Mouse (Mus musculus): ENCODE results near the gene Aadacl2. TPM values are rescaled to one million over a fixed set of nuclear protein-coding genes. Genes with fewer than 3 reads are reported as not detected.

Aadacl2 gene
- polyA plus RNA-seq (2015; fragmentation: Nextera tagmentation; extraction: Ambion mirVana) = 11.4 TPM in 2 replicates

DNA sequence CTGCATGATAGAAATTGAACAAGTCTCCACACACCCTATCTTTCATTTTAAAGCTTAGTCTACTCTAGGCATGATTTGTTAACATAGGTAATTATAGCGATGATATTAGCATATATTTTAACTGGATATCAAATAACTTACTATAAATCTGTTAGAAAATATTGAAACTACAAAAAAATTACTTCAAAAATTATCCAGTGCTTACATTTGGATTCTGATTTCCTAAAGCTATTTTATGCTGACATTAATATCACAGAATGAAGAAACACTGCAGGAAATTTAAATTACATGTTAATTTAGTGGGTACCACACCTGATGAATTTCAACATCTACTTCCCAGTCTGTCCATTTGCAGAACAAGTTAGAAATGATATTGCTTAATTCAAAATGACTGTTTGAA is at the start of gene Aadacl2:
Gene Aadacl2 (plus strand): TSS at position 301 of the 400 bp plus-strand sequence.
- Histone ChIP-seq H3K4me3 (ENCODE audit: low read depth, low read length) (no peak within 1 kb of the TSS), H3K4me2 (replicated peaks; ENCODE audit: low read depth) (no peak within 1 kb of the TSS), H3K9me3 (ENCODE audit: control insufficient read depth, low read length) (no peaks in the 10 kb centered on the region), H3K9ac (ENCODE audit: low read length) (no peak within 1 kb of the TSS), H3K4me1 (replicated peaks; ENCODE audit: control insufficient read depth, insufficient read depth) (no peaks in the 10 kb centered on the region), H3K36me3 (ENCODE audit: control insufficient read depth, insufficient read depth, low read length) (no peaks in the 10 kb centered on the region), H3K27me3 (ENCODE audit: control insufficient read depth, insufficient read depth, low read length) (no peaks in the 10 kb centered on the region), H3K27ac (replicated peaks) (no peak within 1 kb of the TSS)
- DNase-seq (ENCODE audit: low spot score) (no peak), ATAC-seq (ENCODE audit: low FRiP score, low TSS enrichment) (no peak)
- no peak for TF ChIP-seq EP300 (optimal IDR thresholded peaks at IDR 0.05)
- TF ChIP-seq CTCF (IDR thresholded peaks at IDR 0.05; ENCODE audit: low read depth) = no peak
- WGBS = 58% methylated on average over 1 of the region's 1 CpGs

DNA sequence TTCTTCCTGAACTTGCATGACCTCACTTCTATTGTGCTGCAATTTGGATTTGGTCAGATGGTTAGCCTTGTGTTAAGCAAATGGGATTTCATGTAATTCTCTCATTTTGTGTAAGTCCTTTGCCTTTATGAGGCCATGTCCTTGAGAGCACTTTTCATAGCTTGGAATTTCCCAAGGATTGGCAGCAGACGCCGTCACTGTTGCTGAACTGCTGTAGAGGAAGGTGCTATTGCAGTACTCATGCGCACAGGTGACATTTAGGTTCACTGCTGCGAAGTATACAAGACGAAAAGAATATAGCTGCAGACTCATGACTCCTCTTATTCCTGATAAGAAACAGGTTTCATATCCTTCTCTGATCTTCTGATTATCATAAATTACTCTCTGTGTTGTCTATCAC is 35.7 kb upstream of the Aadacl2 start:
- H3K9me3 ChIP-seq (ENCODE audit: control insufficient read depth, low read length) = no peaks in the 10 kb centered on the region
- H3K4me2 ChIP-seq (replicated peaks; ENCODE audit: low read depth) = no peak overlapping the region
- H3K9ac ChIP-seq (ENCODE audit: low read length) = no peak overlapping the region
- no peaks in the 10 kb centered on the region for H3K27me3 ChIP-seq (ENCODE audit: control insufficient read depth, insufficient read depth, low read length)
- WGBS = 85% methylated on average over 5 of the region's 5 CpGs
- no peaks in the 10 kb centered on the region for H3K36me3 ChIP-seq (ENCODE audit: control insufficient read depth, insufficient read depth, low read length)
- no peak overlapping the region for H3K27ac ChIP-seq (replicated peaks)
- no peaks in the 10 kb centered on the region for H3K4me1 ChIP-seq (replicated peaks; ENCODE audit: control insufficient read depth, insufficient read depth)
- DNase-seq (ENCODE audit: low spot score) = no peak
- no peak for ATAC-seq (ENCODE audit: low FRiP score, low TSS enrichment)
- TF ChIP-seq CTCF (IDR thresholded peaks at IDR 0.05; ENCODE audit: low read depth) (no peak), EP300 (optimal IDR thresholded peaks at IDR 0.05) (no peak)
- no peak overlapping the region for H3K4me3 ChIP-seq (ENCODE audit: low read depth, low read length)

DNA sequence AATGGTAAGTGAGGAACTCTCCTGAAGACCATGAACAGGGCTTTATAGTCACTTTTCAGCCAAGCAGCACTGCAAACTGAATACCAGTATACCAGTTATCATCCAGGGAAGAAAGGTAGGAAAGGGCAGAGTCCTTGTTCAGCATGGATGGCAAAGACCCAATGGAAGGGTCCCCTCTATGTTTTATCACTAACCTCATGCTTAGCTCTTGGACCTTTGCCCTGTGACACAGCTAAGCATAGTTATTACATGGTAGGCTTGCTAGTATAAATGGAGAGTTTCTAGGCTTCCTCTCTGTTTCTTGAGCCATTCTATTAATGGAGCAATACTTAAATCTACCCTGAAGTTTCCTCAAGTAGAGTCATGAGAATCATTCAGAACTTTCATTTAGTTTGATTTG is 32.0 kb upstream of the Aadacl2 start:
- no peaks in the 10 kb centered on the region for H3K4me1 ChIP-seq (replicated peaks; ENCODE audit: control insufficient read depth, insufficient read depth)
- H3K9me3 ChIP-seq (ENCODE audit: control insufficient read depth, low read length) = no peaks in the 10 kb centered on the region
- H3K27ac ChIP-seq (replicated peaks) = no peak overlapping the region
- no peak overlapping the region for H3K4me2 ChIP-seq (replicated peaks; ENCODE audit: low read depth)
- ATAC-seq (ENCODE audit: low FRiP score, low TSS enrichment) (no peak), DNase-seq (ENCODE audit: low spot score) (no peak)
- H3K27me3 ChIP-seq (ENCODE audit: control insufficient read depth, insufficient read depth, low read length) = no peaks in the 10 kb centered on the region
- H3K4me3 ChIP-seq (ENCODE audit: low read depth, low read length) = no peak overlapping the region
- no peaks in the 10 kb centered on the region for H3K36me3 ChIP-seq (ENCODE audit: control insufficient read depth, insufficient read depth, low read length)
- no peak for TF ChIP-seq EP300 (optimal IDR thresholded peaks at IDR 0.05)
- no peak overlapping the region for H3K9ac ChIP-seq (ENCODE audit: low read length)

DNA sequence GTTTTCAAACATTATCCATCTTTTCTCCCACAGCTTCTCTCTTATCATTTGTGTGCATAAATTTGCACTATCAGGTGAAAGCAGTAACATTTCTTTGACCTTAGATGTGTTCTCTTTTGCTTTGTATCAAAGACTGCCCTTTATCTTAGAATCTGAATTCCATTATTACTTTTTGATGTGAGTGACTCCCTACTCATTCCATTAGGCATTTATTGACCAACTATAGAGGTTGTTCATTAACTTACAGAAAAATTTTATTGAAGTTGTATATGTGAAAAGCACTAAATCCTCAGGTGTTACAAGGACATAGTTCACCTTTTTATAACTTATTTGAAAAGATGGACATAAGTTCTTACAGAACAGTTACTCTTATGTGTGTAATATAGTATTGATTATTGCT is 2.9 kb upstream of the Aadacl2 start:
- DNase-seq (ENCODE audit: low spot score) = no peak
- Histone ChIP-seq H3K9me3 (ENCODE audit: control insufficient read depth, low read length) (no peaks in the 10 kb centered on the region), H3K9ac (ENCODE audit: low read length) (no peak overlapping the region), H3K4me2 (replicated peaks; ENCODE audit: low read depth) (no peak overlapping the region), H3K27me3 (ENCODE audit: control insufficient read depth, insufficient read depth, low read length) (no peaks in the 10 kb centered on the region), H3K27ac (replicated peaks) (no peak overlapping the region), H3K4me1 (replicated peaks; ENCODE audit: control insufficient read depth, insufficient read depth) (no peaks in the 10 kb centered on the region), H3K36me3 (ENCODE audit: control insufficient read depth, insufficient read depth, low read length) (no peaks in the 10 kb centered on the region), H3K4me3 (ENCODE audit: low read depth, low read length) (no peak overlapping the region)
- TF ChIP-seq CTCF (IDR thresholded peaks at IDR 0.05; ENCODE audit: low read depth) = no peak
- TF ChIP-seq EP300 (optimal IDR thresholded peaks at IDR 0.05) = no peak
- ATAC-seq (ENCODE audit: low FRiP score, low TSS enrichment) = no peak

DNA sequence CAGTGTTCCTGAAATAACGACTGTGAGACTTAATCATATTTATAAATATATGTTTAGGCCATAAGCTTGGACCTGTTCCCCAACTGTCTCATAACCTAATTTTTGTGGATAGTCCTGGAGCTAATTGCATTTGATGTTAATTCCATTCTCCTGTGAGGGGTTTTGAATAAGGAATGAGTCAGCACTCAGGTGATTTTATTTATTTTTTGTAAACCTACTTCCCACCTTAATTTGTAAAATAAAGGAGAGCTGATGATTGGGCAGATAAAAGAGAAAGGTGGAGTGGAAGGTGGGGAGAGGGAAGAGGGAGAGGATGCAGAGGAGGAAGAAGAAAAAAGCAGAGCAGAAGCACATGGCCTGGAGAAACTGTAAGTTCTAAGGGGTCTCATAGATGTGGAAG is 18.9 kb downstream of the Aadacl2 start, which contains the start of gene Aadac:
Gene Aadac (plus strand): TSS at position 301 of the 400 bp plus-strand sequence.
- DNase-seq (ENCODE audit: low spot score) = no peak
- Histone ChIP-seq H3K36me3 (ENCODE audit: control insufficient read depth, insufficient read depth, low read length) (no peaks in the 10 kb centered on the region), H3K27me3 (ENCODE audit: control insufficient read depth, insufficient read depth, low read length) (no peaks in the 10 kb centered on the region), H3K4me2 (replicated peaks; ENCODE audit: low read depth) (no peak within 1 kb of the TSS), H3K9ac (ENCODE audit: low read length) (no peak within 1 kb of the TSS), H3K4me3 (ENCODE audit: low read depth, low read length) (no peak within 1 kb of the TSS), H3K27ac (replicated peaks) (no peak within 1 kb of the TSS), H3K9me3 (ENCODE audit: control insufficient read depth, low read length) (no peaks in the 10 kb centered on the region), H3K4me1 (replicated peaks; ENCODE audit: control insufficient read depth, insufficient read depth) (no peaks in the 10 kb centered on the region)
- ATAC-seq (ENCODE audit: low FRiP score, low TSS enrichment) = no peak
- WGBS = 71% methylated on average over 1 of the region's 1 CpGs
- TF ChIP-seq CTCF (IDR thresholded peaks at IDR 0.05; ENCODE audit: low read depth) (no peak), EP300 (optimal IDR thresholded peaks at IDR 0.05) (no peak)

DNA sequence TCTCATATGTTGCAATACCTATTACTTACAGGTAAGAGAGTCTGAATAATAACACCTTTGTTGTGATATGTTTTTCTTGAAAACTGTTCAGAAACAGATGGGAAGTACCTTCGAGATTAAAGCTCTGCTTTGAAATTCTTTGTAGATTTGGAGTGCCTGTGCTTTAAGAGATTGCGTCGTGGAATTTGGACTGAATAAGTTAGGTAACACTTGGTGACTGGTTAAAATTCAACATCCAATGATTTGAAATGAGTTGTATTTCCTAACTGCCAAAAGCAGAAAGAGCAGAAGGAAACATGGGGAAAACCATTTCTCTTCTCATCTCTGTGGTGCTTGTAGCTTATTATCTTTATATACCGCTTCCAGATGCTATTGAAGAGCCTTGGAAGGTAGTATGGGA is 25.0 kb downstream of the Aadacl2 start:
- TF ChIP-seq EP300 (optimal IDR thresholded peaks at IDR 0.05) (no peak), CTCF (IDR thresholded peaks at IDR 0.05; ENCODE audit: low read depth) (no peak)
- 83% methylated on average over 4 of the region's 4 CpGs for WGBS
- Histone ChIP-seq H3K9me3 (ENCODE audit: control insufficient read depth, low read length) (no peaks in the 10 kb centered on the region), H3K4me1 (replicated peaks; ENCODE audit: control insufficient read depth, insufficient read depth) (no peaks in the 10 kb centered on the region), H3K4me3 (ENCODE audit: low read depth, low read length) (no peak overlapping the region), H3K9ac (ENCODE audit: low read length) (no peak overlapping the region), H3K27me3 (ENCODE audit: control insufficient read depth, insufficient read depth, low read length) (no peaks in the 10 kb centered on the region), H3K36me3 (ENCODE audit: control insufficient read depth, insufficient read depth, low read length) (no peaks in the 10 kb centered on the region), H3K27ac (replicated peaks) (no peak overlapping the region), H3K4me2 (replicated peaks; ENCODE audit: low read depth) (no peak overlapping the region)
- no peak for DNase-seq (ENCODE audit: low spot score)
- ATAC-seq (ENCODE audit: low FRiP score, low TSS enrichment) = no peak

All from stomach, postnatal 0 days (tissue).